Mouse (Mus musculus): ENCODE measurements around the gene Jagn1. TPM values are rescaled to one million over a fixed set of nuclear protein-coding genes. Genes with fewer than 3 reads are reported as not detected.

Gene Jagn1
- polyA plus RNA-seq, 1 experiment from 2014 or later = 88.8 TPM

GRCm38 (mm10) chr6:113419199-113419587 lies 23.2 kb upstream of the Jagn1 start, which contains the start of gene Rpusd3:
TSS of gene Rpusd3 (minus strand) at chr6:113419340.
- peaks cover 25% of the 10 kb centered on the region for H3K4me1 ChIP-seq
- H3K27ac ChIP-seq (replicated peaks) = peak within 1 kb of the TSS; percentile 86
- under 1% methylated on average over 25 of the region's 25 CpGs for WGBS
- H3K27me3 ChIP-seq (replicated peaks; ENCODE audit: low read depth, poor library complexity, severe bottlenecking) = no peaks in the 10 kb centered on the region
- peaks cover 31% of the 10 kb centered on the region for H3K36me3 ChIP-seq (replicated peaks)
- H3K9me3 ChIP-seq = no peaks in the 10 kb centered on the region
- peak; percentile 96 for DNase-seq (ENCODE audit: low spot score)
- peak within 1 kb of the TSS; percentile 69 for H3K4me3 ChIP-seq

GRCm38 (mm10) chr6:113423000-113423399 lies 19.4 kb upstream of the Jagn1 start:
- 83% methylated on average over 4 of the region's 4 CpGs for WGBS
- Histone ChIP-seq H3K27me3 (replicated peaks; ENCODE audit: low read depth, poor library complexity, severe bottlenecking) (no peaks in the 10 kb centered on the region), H3K4me1 (peaks cover 16% of the 10 kb centered on the region), H3K36me3 (replicated peaks) (no peaks in the 10 kb centered on the region), H3K27ac (replicated peaks) (no peak overlapping the region), H3K9me3 (no peaks in the 10 kb centered on the region), H3K4me3 (no peak overlapping the region)
- no peak for DNase-seq (ENCODE audit: low spot score)

- no peaks in the 10 kb centered on the region for H3K36me3 ChIP-seq (replicated peaks)
- H3K4me1 ChIP-seq = peaks cover 6% of the 10 kb centered on the region
- no peak for DNase-seq (ENCODE audit: low spot score)
- no peak overlapping the region for H3K4me3 ChIP-seq
- H3K27ac ChIP-seq (replicated peaks) = no peak overlapping the region
- H3K27me3 ChIP-seq (replicated peaks; ENCODE audit: low read depth, poor library complexity, severe bottlenecking) = no peaks in the 10 kb centered on the region
- 87% methylated on average over 7 of the region's 7 CpGs for WGBS
- no peaks in the 10 kb centered on the region for H3K9me3 ChIP-seq
Measured at GRCm38 (mm10) chr6:113424187-113424586, 18.2 kb upstream of the Jagn1 start.

- Histone ChIP-seq H3K27me3 (replicated peaks; ENCODE audit: low read depth, poor library complexity, severe bottlenecking) (no peaks in the 10 kb centered on the region), H3K4me3 (no peak overlapping the region), H3K4me1 (no peaks in the 10 kb centered on the region), H3K36me3 (replicated peaks) (no peaks in the 10 kb centered on the region), H3K27ac (replicated peaks) (no peak overlapping the region), H3K9me3 (no peaks in the 10 kb centered on the region)
- 90% methylated on average over 4 of the region's 4 CpGs for WGBS
- no peak for DNase-seq (ENCODE audit: low spot score)
Measured at GRCm38 (mm10) chr6:113426696-113427095, 15.7 kb upstream of the Jagn1 start.

GRCm38 (mm10) chr6:113427397-113427796 lies 15.0 kb upstream of the Jagn1 start:
- WGBS = 61% methylated on average over 3 of the region's 3 CpGs

GRCm38 (mm10) chr6:113428006-113428405 lies 14.4 kb upstream of the Jagn1 start:
- H3K4me3 ChIP-seq = no peak overlapping the region
- H3K27ac ChIP-seq (replicated peaks) = no peak overlapping the region
- no peaks in the 10 kb centered on the region for H3K27me3 ChIP-seq (replicated peaks; ENCODE audit: low read depth, poor library complexity, severe bottlenecking)
- H3K4me1 ChIP-seq = 0 out of 2 replicates have a peak, but pooled peaks cover 2% of the 10 kb centered on the region
- WGBS = 91% methylated on average over 16 of the region's 16 CpGs
- H3K9me3 ChIP-seq = no peaks in the 10 kb centered on the region
- H3K36me3 ChIP-seq (replicated peaks) = no peaks in the 10 kb centered on the region
- no peak for DNase-seq (ENCODE audit: low spot score)

More at GRCm38 (mm10) chr6:113427397-113427796, 15.0 kb upstream of the Jagn1 start:
- Histone ChIP-seq H3K9me3 (no peaks in the 10 kb centered on the region), H3K36me3 (replicated peaks) (no peaks in the 10 kb centered on the region), H3K4me3 (no peak overlapping the region), H3K27me3 (replicated peaks; ENCODE audit: low read depth, poor library complexity, severe bottlenecking) (no peaks in the 10 kb centered on the region), H3K27ac (replicated peaks) (no peak overlapping the region), H3K4me1 (0 out of 2 replicates have a peak, but pooled peaks cover 2% of the 10 kb centered on the region)
- DNase-seq (ENCODE audit: low spot score) = peak; percentile 59

- H3K4me1 ChIP-seq = 0 out of 2 replicates have a peak, but pooled peaks cover 2% of the 10 kb centered on the region
- WGBS = 80% methylated on average over 3 of the region's 3 CpGs
- H3K9me3 ChIP-seq = no peaks in the 10 kb centered on the region
- no peak overlapping the region for H3K4me3 ChIP-seq
- DNase-seq (ENCODE audit: low spot score) = no peak
- H3K36me3 ChIP-seq (replicated peaks) = no peaks in the 10 kb centered on the region
- H3K27ac ChIP-seq (replicated peaks) = no peak overlapping the region
- 0 out of 2 replicates have a peak, but pooled peaks cover 8% of the 10 kb centered on the region for H3K27me3 ChIP-seq (replicated peaks; ENCODE audit: low read depth, poor library complexity, severe bottlenecking)
Measured at GRCm38 (mm10) chr6:113429965-113430364, 12.4 kb upstream of the Jagn1 start.

GRCm38 (mm10) chr6:113430846-113431245 lies 11.5 kb upstream of the Jagn1 start:
- WGBS = 70% methylated on average over 3 of the region's 3 CpGs
- H3K27me3 ChIP-seq (replicated peaks; ENCODE audit: low read depth, poor library complexity, severe bottlenecking) = 0 out of 2 replicates have a peak, but pooled peaks cover 8% of the 10 kb centered on the region
- H3K4me3 ChIP-seq = no peak overlapping the region
- no peaks in the 10 kb centered on the region for H3K9me3 ChIP-seq
- 0 out of 2 replicates have a peak, but pooled peaks cover 2% of the 10 kb centered on the region for H3K4me1 ChIP-seq
- H3K36me3 ChIP-seq (replicated peaks) = no peaks in the 10 kb centered on the region
- no peak for DNase-seq (ENCODE audit: low spot score)
- no peak overlapping the region for H3K27ac ChIP-seq (replicated peaks)

GRCm38 (mm10) chr6:113431801-113432200 lies 10.6 kb upstream of the Jagn1 start:
- H3K27me3 ChIP-seq (replicated peaks; ENCODE audit: low read depth, poor library complexity, severe bottlenecking) = 0 out of 2 replicates have a peak, but pooled peaks cover 8% of the 10 kb centered on the region
- H3K27ac ChIP-seq (replicated peaks) = no peak overlapping the region
- no peaks in the 10 kb centered on the region for H3K36me3 ChIP-seq (replicated peaks)
- WGBS = 66% methylated on average over 3 of the region's 3 CpGs
- DNase-seq (ENCODE audit: low spot score) = no peak
- H3K9me3 ChIP-seq = no peaks in the 10 kb centered on the region
- no peak overlapping the region for H3K4me3 ChIP-seq
- H3K4me1 ChIP-seq = 0 out of 2 replicates have a peak, but pooled peaks cover 2% of the 10 kb centered on the region

- no peak overlapping the region for H3K4me3 ChIP-seq
- 0 out of 2 replicates have a peak, but pooled peaks cover 2% of the 10 kb centered on the region for H3K4me1 ChIP-seq
- 0 out of 2 replicates have a peak, but pooled peaks cover 8% of the 10 kb centered on the region for H3K27me3 ChIP-seq (replicated peaks; ENCODE audit: low read depth, poor library complexity, severe bottlenecking)
- DNase-seq (ENCODE audit: low spot score) = no peak
- H3K9me3 ChIP-seq = no peaks in the 10 kb centered on the region
- no peak overlapping the region for H3K27ac ChIP-seq (replicated peaks)
- no peaks in the 10 kb centered on the region for H3K36me3 ChIP-seq (replicated peaks)
- WGBS = 84% methylated on average over 3 of the region's 3 CpGs
Measured at GRCm38 (mm10) chr6:113433661-113434060, 8.7 kb upstream of the Jagn1 start.

- no peak overlapping the region for H3K4me3 ChIP-seq
- H3K9me3 ChIP-seq = no peaks in the 10 kb centered on the region
- H3K27me3 ChIP-seq (replicated peaks; ENCODE audit: low read depth, poor library complexity, severe bottlenecking) = 0 out of 2 replicates have a peak, but pooled peaks cover 8% of the 10 kb centered on the region
- no peak for DNase-seq (ENCODE audit: low spot score)
- no peak overlapping the region for H3K27ac ChIP-seq (replicated peaks)
- 0 out of 2 replicates have a peak, but pooled peaks cover 2% of the 10 kb centered on the region for H3K4me1 ChIP-seq
- H3K36me3 ChIP-seq (replicated peaks) = no peaks in the 10 kb centered on the region
- WGBS = 72% methylated on average over 7 of the region's 7 CpGs
Measured at GRCm38 (mm10) chr6:113434691-113435090, 7.7 kb upstream of the Jagn1 start.

- Histone ChIP-seq H3K4me1 (0 out of 2 replicates have a peak, but pooled peaks cover 2% of the 10 kb centered on the region), H3K9me3 (no peaks in the 10 kb centered on the region), H3K36me3 (replicated peaks) (no peaks in the 10 kb centered on the region), H3K27me3 (replicated peaks; ENCODE audit: low read depth, poor library complexity, severe bottlenecking) (0 out of 2 replicates have a peak, but pooled peaks cover 8% of the 10 kb centered on the region), H3K4me3 (no peak within 1 kb of the TSS), H3K27ac (replicated peaks) (no peak within 1 kb of the TSS)
- DNase-seq (ENCODE audit: low spot score) = no peak
- 78% methylated on average over 9 of the region's 9 CpGs for WGBS
Measured at GRCm38 (mm10) chr6:113435664-113436205, 6.6 kb upstream of the Jagn1 start, which contains the start of gene Cidec. TSS of gene Cidec (minus strand) at chr6:113435760.

GRCm38 (mm10) chr6:113437135-113437534 lies 5.2 kb upstream of the Jagn1 start:
- Histone ChIP-seq H3K27me3 (replicated peaks; ENCODE audit: low read depth, poor library complexity, severe bottlenecking) (0 out of 2 replicates have a peak, but pooled peaks cover 8% of the 10 kb centered on the region), H3K4me1 (0 out of 2 replicates have a peak, but pooled peaks cover 3% of the 10 kb centered on the region), H3K4me3 (no peak overlapping the region), H3K9me3 (no peaks in the 10 kb centered on the region), H3K27ac (replicated peaks) (no peak overlapping the region), H3K36me3 (replicated peaks) (no peaks in the 10 kb centered on the region)
- no peak for DNase-seq (ENCODE audit: low spot score)
- 81% methylated on average over 12 of the region's 12 CpGs for WGBS

Measured in embryonic facial prominence, embryonic 10.5 days (tissue).